Mouse (Mus musculus) MN1 (cell line): ENCODE results near the gene Gmpr.

ENCODE experiments used
- DNase-seq: peaks from one replicate; pipeline ENCODE4 v3.0.0-alpha.2; 2016; ENCODE audit warnings: low spot score

Gmpr gene

DNA sequence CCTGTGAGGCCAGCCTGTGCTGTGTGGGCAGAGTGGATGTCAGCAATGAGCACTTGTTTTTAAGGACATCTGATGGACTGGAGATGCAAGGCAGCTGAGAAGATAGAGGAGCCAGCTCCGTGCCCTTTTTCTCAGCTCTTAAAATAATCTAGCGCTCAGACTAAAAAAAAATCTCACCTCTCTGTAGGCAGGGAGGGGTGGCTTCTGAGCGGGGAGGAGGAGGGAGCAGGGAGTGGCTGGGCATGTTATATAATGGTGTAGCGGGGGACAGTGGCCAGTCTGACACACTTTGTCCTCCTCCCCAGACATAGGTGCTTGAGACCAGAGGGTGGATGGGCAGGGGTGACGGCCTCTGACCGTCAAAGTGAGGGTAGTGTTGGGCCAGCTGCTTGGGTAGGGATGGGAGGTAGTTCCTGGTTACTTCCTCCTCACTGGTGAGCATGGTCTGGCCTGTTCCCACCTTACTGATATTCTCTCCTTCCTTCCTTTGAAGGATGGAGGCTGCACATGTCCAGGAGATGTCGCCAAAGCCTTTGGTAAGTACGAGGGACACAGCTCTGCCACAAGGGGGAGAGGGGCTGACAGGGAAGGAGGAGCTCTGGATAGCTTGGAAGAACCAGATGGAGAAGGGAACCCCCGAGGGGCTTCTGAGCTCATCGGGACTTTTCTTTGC is 31.4 kb downstream of the Gmpr start:
- peak; percentile 26 for DNase-seq

DNA sequence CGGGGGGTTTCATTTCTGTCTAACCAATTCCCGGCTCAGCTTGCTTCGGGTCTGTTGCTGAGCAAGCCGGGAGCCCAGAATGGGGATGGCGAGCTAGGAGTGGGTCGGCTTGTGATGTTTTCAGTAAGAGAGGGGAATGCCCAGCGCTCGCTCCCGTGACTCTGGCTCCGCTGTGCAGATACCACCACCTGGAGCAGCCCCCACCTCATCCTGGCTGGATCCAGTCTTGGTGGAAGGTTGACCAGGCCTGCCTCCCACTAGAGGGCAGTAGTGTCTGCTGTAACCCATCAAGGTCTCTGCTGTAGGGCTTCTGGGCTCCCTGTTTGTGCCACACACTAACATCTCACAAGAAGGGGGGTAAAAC is 31.9 kb downstream of the Gmpr start:
- peak; percentile 47 for DNase-seq

DNA sequence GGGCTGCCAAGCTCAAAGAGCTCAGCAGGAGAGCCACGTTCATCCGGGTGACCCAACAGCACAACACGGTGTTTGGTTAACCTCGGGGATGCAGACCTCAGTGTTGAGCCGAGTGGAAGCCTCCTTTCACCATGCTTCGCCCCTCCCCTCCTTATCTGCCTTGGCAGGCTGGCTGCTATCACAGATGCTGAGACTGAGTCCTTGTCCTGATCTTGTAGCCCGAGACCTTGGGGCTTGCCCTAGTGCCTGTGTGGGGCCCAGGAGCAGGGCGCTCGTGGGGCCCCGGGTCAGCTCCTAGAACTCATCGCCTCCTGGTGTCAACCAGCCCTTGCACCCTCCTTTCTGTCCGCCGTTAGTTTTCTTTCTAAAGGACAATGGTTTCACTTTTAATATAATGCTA is 38.7 kb downstream of the Gmpr start:
- no peak for DNase-seq

DNA sequence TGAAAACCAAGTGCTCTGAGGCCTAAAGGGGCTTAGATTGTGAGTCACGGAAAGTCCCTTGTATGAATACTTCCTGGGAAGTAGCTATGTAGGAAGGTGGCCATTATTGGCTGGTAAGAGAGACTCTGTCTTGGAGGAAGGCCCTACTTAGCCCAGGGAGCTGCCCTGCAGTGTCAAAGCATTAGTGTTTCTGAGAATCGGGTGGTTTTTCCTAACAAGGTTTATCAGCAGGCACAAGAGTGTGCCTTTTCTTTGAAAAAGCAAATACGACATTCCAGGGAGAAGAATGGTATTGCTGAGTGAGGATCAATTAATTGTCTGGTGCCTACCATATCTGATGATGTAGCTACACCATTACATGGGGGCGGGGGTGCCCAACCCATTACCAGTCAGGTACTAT is 39.7 kb downstream of the Gmpr start:
- DNase-seq: no peak

DNA sequence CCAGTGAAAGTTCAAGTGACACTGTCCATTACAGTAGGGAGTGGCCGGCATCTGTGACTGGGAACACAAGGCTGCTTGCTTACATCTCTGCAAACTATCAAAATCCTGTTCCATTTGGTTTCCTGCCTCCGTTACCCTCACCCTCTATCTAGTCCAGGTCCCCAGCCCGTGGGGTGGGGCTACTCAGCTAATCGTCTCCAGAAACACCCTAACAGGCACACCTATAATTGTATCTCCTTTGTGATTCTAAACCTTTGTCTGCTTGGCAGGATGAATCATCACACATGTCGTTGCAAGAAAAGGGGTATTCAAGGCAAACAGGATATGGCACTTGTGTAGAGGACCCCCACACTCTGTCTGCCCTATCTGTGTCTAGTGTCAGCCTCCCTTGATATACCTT is 40.3 kb downstream of the Gmpr start:
- DNase-seq: no peak

DNA sequence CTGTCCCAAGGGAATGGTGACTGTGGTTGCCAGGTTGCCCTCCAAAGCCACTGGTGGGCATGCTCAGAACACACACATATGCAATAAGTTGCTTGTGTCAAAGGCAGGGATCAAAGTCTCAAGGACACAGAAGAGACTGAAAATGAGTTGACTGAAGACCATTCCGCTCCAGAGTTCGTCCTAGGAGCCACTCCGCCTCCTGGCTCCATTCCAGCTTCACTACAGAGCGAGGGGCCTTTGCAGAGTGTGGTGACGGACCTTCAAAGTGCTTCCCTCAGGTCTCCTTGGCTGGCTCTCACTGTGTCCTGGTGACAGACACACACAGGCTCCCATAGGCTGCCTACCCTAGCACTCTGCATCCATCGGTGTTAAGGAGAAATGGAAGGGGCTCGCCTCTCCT is 46.4 kb downstream of the Gmpr start:
- no peak for DNase-seq

DNA sequence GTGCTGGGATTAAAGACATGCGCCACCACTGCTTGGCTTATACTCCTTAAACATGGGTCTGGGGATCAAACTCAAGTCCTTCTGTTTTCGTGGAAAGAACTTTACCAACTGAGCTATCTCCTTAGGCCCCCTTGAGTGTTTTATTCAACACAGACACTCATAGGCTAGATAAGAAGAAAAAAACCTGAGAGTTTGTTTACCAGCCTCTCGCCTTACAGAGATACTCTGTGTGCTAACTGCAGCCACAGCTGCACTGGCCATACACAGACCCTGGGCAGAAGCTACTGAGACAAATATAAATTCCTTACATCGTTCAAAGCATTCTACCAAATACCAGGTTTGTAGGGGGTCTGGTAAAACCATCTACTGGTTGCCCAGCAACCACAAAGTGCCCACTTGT is 51.1 kb downstream of the Gmpr start:
- DNase-seq: no peak

DNA sequence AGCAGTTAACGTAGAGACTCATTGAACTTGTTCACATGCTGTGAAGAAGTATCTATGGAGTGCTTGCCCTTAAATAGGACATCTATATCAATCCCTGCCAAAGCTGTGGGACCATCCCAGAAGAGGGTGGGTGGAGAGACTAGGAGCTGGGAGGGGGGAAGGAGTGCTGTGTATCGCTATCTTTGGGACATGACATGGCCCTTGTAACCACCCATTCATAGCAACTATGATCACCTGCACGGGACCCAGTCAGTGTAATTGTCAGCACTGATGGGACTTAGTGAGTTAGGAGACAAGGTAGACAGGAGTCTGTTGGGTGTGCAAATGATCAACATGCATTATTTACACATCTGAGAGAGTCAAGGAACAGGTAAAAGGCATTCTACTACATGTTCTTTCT is 52.0 kb downstream of the Gmpr start:
- no peak for DNase-seq

DNA sequence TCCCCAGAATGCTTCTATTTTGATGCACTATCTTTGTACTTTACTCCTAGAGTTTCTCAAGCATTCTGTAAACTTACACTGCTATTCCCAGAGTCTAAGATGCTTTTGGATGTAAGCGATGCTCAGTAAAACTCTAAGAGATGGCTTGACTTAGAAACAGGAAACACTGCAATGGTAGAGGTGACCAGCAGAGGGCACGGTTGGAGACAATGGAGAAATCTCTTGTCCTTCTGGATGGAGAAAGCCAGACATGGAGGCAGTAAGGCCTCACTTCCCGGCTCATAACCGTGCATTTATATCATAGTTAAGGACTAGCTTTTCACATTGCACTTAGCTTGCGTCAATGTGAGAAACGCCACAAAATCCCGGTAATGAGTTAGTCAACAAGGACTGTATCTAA is 53.3 kb downstream of the Gmpr start:
- DNase-seq: peak; percentile 22

DNA sequence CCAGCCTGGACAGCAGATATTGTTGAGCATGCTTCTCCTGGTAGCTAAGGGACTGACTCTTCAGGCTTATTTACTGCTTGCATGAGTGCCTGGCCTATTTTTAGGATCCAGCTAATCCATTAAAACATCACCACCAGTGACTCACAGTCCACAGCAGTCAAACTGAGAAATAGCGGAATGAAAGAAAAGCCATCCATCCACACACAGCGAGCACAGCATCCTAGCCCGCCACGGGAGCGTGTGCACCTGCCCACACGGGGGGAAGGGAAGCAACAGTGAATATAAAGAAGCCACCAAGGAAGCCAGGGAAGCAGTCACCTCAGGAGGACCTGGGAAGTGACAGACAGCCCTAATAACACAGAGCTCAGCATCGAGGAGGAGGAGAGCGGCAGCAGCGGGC is 54.8 kb downstream of the Gmpr start:
- DNase-seq: peak; percentile 18

DNA sequence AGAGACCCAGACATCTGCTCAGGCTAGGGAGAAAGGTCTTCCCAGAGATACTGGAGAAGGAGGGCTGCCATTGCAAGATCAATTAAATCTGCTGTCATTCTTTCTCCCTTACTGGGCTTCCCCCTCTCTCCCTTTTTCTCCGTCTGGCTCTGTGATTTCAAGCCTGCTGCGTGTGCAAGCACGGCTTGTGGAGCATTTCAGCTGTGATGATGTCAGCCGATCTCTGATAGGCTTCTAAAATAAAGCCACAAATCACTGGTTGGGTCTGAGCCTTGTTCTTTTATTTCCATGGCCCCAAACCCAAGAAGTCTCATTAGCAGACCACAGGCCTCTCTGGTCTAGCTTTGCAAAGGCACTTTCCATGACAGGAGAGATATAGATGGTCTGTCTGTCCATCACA is 57.7 kb downstream of the Gmpr start:
- DNase-seq: no peak

DNA sequence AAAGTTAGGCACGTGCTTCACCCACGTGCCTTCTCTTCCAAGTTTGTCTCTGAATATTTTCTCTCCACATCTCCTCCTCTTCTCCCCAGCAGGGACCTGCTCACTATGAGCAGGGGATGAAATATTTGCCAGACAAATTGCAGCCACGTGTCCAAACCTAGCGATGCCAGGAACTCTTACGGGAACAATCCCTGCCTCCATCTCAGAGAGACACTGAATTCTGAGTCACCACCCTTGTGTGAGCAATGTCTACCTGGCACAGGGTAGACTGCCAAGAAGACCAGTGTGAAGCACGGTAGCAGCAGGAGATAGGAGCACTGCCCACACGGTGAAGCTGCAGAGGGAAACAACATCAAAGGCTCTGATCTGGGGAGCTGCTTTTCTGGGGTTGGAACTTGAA is 62.7 kb downstream of the Gmpr start:
- no peak for DNase-seq

DNA sequence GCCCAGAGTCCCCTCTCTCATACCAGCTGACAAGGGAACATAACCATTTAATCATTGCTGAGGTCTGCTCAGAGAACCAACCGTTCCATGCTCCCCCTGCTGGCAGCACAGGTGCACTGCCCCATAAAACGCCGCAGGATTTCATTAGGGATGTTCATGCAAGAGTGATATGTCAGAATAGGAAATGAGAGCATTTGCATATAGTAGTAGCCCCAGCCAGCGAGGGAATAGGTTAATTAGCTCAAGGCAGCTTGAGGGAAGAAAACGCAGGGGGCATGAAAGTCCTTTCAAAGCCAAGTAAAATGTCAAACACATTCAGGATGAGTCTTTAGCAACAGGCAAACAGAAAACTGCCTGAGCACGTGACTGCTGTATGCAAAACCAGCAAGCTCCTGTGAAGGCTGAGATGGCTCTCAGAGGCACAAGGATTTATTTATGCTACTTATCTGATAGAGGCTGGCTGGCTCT is 64.6 kb downstream of the Gmpr start:
- peak; percentile 88 for DNase-seq

DNA sequence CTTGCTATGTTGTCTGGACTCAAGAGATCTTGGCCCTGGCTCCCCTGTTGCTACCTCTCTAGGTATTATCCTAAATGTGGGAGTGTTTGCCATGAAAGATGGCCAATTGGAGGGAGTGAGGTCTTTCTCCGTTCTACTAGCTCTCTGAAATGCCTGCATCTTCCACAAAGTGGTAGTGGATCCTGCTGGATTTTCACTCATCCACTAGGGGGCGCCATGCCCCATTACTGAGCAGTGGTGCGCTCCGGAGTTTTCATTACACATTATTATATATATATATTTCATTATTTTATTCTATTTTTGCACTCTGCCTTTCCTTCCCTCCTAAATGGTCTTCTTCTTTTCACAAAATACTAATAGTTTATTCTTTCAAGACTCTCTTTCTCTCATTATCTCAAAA is 65.5 kb downstream of the Gmpr start:
- peak; percentile 55 for DNase-seq

DNA sequence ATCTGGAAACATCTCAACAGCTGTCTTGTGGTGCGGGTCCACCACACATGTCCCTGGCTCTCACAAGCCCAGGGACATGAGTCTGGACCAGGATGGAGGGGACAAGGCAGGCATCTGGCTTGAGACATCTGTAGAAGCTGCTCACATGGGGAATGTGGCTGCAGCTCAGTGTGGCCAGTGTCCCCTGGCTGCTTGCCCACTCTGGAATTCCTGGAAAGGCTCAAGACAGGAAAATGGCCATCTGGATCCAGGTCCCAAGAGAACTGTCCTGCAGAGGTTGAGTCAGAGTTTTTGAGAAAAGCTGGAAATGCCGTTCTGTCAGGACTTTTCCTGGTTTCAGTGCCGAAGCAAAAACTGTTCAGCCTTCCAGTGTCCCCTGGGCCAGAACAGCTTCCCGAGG is 68.9 kb downstream of the Gmpr start:
- peak; percentile 96 for DNase-seq

DNA sequence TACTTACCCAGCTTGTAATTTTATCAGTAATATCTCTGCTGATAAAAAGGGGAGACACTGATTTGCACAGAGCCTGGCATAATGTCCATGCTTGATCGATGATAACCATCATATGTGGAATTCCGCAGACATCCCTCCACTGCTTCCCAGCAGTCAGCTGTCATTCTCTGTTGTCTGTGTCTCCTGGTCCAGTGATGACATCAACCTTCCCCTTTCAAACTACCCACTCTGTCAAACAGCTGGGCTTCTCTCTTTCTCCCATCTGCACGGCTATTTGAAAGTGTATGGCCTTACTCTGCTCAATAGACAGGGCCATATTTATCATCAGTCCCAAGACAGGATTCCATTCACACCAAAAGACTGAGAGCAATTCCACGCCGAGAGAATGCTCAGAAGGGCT is 70.1 kb downstream of the Gmpr start:
- DNase-seq: no peak

DNA sequence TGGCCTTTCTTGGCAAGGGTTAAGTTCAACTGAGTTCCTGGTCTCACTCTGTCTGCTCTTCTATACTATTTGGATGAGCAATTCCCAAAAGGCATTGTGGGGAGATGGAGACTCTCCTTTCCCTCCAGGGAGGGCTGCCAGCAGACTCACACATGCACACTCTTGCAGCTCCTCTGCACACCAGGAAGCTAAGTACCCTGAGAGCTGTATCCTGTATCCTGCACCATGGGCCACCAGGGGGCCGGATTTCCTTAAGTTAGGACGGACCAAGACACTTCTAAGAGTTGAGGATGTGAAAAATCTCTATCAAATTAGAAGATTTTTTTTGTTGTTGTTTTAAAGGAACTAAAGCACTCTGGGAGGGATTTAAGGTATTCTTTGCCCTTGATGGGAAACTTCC is 70.5 kb downstream of the Gmpr start:
- peak; percentile 15 for DNase-seq

DNA sequence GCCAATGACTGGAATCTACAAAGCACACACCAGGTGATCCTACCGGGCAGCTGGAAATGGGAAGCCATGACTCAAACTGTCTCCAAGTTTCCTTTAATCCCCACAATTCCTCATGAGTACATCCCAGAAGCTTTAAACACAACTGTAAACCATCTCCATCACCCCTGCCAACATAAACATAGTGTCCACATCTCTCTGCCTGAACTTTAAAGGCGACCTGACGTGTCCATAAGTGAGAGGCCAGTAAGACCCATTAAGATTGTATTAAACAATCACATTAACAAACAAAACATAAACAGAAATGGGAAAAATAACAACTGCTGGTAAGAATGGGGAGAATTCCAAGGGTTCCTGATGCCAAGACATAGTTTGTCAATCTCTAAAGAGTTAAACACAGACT is 72.5 kb downstream of the Gmpr start:
- DNase-seq: no peak

DNA sequence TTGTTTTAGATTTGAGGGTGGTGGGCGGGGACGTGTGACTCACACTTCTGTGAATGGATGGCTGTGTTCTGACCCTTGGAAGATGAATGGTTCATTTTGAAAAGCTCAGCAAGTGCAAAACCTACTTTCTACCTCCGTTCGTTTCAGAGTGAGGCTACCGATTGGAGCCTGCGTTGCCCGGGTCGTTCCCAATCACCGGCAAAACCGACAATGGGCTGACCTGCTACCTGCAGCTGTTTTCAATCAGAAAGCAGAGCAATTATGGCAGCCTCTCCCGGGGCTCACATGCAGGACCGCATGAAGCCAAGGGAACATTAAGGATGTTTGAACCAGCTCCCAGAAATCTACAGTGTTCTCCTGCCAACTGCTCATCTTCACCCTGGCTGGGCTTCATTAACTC is 75.0 kb downstream of the Gmpr start:
- DNase-seq: no peak

DNA sequence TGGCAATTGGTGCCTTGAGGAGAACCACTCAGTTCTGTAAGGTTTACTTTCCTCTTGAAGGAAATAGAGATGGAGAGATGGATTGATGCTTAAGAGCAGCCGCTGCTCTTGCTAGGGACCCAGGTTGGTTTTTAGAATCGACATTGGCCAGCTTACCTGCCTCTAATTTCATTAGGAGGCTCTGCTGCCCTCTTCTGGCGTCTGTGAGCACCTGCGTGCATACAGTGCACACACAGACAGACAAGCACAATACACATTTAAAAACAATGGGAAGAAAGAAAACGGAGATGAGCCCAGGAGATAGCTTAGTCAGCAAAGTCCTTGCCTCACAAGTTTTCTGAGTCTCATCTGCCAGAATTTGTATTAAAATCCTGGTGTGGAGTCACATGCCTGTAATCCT is 75.8 kb downstream of the Gmpr start:
- DNase-seq: no peak

DNA sequence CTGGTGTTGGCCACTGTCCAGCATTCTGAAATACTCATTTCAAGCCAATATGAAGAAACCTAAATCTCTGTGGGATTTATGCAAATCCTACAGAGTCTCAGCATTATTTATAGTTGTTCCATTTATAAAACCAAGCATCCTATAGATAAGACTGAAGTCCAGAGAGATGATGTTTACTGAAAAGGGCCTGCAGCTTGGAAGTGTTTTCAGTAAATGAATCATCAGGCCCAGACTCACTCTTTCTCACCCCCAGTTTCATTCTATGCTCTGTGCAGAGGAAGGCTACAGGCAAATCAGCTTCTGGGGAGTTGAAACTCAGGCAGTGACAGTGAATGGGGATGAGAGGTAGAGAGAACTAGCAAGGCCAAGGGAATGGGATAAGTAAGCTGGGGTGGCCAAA is 83.7 kb downstream of the Gmpr start:
- no peak for DNase-seq

DNA sequence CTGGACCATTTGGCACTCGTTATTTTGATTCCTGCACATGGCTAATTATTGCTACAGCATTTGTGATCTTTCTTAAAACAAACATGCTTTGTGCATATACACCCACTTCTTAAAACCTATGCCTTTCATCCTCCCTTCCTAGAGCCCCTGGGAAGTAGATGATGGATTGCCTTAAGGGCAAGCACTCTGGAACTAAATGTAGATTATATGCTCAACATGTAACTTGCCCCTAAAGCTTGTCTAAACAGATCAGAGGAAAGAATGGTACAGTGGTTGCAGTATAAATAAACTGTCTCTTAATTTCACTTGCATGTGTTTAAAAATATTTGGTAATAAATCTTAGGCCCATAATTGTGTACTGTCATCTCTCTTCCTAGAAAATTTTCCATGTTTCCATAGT is 86.7 kb downstream of the Gmpr start:
- DNase-seq: no peak

DNA sequence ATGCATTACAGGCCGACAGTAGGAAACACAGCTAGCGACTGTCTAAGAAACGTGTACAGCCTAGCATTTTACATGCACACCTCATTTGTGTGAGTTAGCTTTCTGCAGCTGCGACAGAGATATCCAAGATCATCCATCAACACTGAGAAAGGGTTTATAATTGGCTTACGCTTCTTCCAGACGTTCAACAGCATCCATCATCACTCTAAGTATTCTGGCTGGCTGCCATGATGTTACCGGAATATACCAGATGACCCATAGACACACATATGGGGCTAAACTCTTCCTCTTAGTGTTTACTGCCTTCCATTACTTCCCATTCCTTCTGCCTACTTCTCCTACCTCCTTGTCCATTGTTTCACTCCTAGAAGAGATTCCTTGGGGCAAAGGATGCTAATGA is 88.2 kb downstream of the Gmpr start:
- DNase-seq: peak; percentile 60

DNA sequence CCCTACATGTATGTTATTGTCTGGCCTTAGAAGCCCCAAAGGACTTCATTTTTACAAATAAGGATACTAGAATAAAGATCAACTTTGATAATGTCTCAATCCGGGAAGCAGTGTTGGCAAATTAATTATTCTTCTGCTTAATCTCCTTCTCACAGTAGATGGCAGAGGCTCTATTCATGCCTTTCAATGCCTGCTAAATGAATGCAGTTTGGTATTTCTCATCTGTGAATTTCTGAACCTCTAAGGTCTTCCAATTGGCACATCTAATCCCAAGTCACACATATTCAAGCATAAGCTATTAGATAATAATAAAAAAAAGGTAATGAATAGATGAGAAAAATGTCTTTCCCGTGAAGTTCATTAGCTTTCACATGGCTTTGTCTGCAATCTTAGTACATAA is 92.6 kb downstream of the Gmpr start:
- DNase-seq: no peak

DNA sequence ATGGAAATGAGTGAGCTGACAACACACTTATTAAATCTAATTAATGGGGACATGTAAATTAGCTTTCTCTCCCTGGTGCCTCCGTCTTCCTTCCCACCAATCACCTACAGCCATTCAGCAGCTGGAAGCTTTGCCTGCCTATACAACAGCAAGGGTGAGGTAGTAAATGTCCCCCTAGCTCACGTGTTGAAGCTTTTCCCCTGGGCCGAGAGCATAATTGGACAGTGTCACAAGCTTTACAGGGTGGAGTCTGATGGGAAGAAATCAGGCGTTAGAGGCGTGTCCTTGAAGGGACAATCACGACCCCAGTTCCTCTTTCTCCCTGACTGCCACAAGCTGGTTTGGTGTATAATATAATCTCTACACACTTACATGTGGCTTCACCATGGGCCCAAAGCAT is 93.2 kb downstream of the Gmpr start:
- no peak for DNase-seq
